Mouse (Mus musculus) liver, embryonic 12.5 days (tissue): ENCODE measurements around the gene Ncor2. TPM values are rescaled to one million over a fixed set of nuclear protein-coding genes. Genes with fewer than 3 reads are reported as not detected.

ENCODE experiments used
- ATAC-seq: fragments of 200-750 bp; cut with Nextera tagmentation; 2 replicates; pipeline ENCODE4 v1.8.0; 2017; ENCODE audit warnings: moderate number of reproducible peaks, mild to moderate bottlenecking, moderate library complexity
- H3K27ac ChIP-seq: fragments of 300-500 bp; sonication (generic); 2 replicates; pipeline ENCODE4 v1.5.1; 2016; ENCODE audit warnings: mild to moderate bottlenecking
- H3K27me3 ChIP-seq: fragments of 300-500 bp; sonication (generic); replicated peaks from 2 replicates; pipeline ENCODE4 v1.6.1; 2016; ENCODE audit warnings: mild to moderate bottlenecking, moderate library complexity
- H3K36me3 ChIP-seq: fragments of 300-500 bp; sonication (generic); 2 replicates; pipeline ENCODE4 v1.6.1; 2016; ENCODE audit warnings: mild to moderate bottlenecking, moderate library complexity
- H3K4me1 ChIP-seq: fragments of 300-500 bp; sonication (generic); 2 replicates; pipeline ENCODE4 v1.6.1; 2016
- H3K4me2 ChIP-seq: fragments of 300-500 bp; sonication (generic); 2 replicates; pipeline ENCODE4 v1.6.1; 2016; ENCODE audit warnings: mild to moderate bottlenecking, moderate library complexity
- H3K4me3 ChIP-seq: fragments of 300-500 bp; sonication (generic); 2 replicates; pipeline ENCODE4 v1.5.1; 2016; ENCODE audit warnings: mild to moderate bottlenecking, moderate library complexity
- H3K9ac ChIP-seq: fragments of 300-500 bp; sonication (generic); 2 replicates; pipeline ENCODE4 v1.6.1; 2016; ENCODE audit warnings: mild to moderate bottlenecking, moderate library complexity
- H3K9me3 ChIP-seq: fragments of 300-500 bp; sonication (generic); replicated peaks from 2 replicates; pipeline ENCODE4 v1.6.1; 2016; ENCODE audit warnings: mild to moderate bottlenecking, moderate library complexity
- WGBS: fragments of 180-500 bp; shearing (Covaris S2); methylation state at CpG from one replicate; pipeline ENCODE4 v1.1.7; 2016; ENCODE audit not compliant: insufficient replicate concordance; 5-methylcytosine and 5-hydroxymethylcytosine counted together
- polyA plus RNA-seq: library from polyadenylated mRNA; unstranded; fragments of >200 nt; fragmentation: Nextera tagmentation; extraction: Ambion mirVana; gene quantifications from 2 replicates; pipeline ENCODE4 v1.2.1, GENCODE M21; 2016

Gene Ncor2
- 9.7 and 10.0 TPM in 2 replicates for polyA plus RNA-seq

DNA sequence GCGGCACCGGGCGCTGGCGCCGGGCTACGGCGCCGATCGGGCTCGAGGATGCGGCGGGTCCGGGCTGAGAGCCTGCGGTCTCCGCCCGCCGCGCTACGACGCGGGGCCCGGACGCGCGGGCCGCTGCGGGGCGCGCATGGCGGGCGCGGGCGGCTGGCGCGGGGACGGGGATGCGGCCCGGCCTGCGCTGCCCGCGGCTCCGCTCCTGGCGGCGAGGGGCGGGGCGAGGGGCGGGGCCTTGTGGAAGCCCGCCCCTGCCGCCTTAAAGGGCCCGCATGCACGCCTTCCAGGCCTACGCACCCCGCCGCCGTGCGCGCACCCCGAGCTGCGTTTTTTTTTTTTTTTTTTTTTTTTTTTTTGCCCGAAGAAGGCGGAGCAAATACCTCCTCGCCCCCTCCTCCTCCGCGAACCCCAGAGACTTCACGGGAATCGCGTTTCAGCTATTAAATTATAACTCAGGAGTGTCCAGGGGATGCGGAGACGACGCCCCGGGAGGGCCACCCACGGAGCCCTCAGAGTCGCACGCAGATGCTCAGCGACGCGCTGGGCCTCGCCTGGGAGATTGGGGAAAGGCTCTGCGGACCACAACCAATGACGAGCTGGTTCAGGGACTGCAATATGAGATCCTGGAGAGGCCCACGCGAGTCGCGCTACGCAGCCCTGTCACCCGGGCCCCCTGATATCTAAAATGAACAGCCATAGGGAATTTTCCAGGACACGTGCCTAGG lies at the start of gene Ncor2:
TSS of gene Ncor2 (minus strand) at position 213 of the 728 bp plus-strand sequence.
- Histone ChIP-seq H3K4me3 (peak within 1 kb of the TSS; percentile 81), H3K9me3 (no peaks in the 10 kb centered on the region), H3K4me1 (peaks cover 64% of the 10 kb centered on the region), H3K27ac (peak within 1 kb of the TSS; percentile 79), H3K27me3 (peaks cover 27% of the 10 kb centered on the region), H3K9ac (peak within 1 kb of the TSS; percentile 77), H3K4me2 (peak within 1 kb of the TSS; percentile 98), H3K36me3 (no peaks in the 10 kb centered on the region)
- peak; percentile 79 for ATAC-seq
- whole genome bisulfite sequencing = 2% methylated on average over 84 of the region's 87 CpGs

- no peaks in the 10 kb centered on the region; the same call in 1 of the 2 replicates for H3K9me3 ChIP-seq
- ATAC-seq = no peak
- no peak overlapping the region for H3K27ac ChIP-seq
- peaks cover 4% of the 10 kb centered on the region; the same call in 1 of the 2 replicates for H3K4me1 ChIP-seq
- H3K9ac ChIP-seq = no peak overlapping the region
- H3K27me3 ChIP-seq = no peaks in the 10 kb centered on the region
- H3K4me2 ChIP-seq = no peak overlapping the region
- no peaks in the 10 kb centered on the region for H3K36me3 ChIP-seq
- H3K4me3 ChIP-seq = no peak overlapping the region
- 87% methylated on average over 4 of the region's 4 CpGs for WGBS
Measured at GRCm38 (mm10) chr5:125227699-125228098, 48.7 kb upstream of the Ncor2 start.

DNA sequence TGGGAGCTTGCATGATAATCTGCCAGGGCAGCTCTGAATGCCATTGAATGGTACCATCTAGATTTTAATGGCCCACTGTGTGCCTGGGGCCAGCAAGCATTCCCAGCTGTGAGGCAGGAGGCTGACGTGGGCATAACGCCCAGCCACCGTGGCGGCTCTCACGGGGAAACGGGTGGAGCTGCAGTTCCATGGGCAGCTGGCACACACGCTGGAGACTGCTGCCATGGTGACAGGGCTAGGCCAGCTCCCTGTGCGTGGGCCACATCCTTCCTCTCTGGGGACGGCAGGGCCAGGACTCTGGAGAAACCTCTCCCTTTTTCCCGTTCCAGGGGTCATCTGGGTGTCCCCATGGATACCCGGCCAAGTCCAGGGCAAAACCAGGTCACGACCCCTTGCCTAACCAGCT lies 47.2 kb upstream of the Ncor2 start:
- no peaks in the 10 kb centered on the region for H3K36me3 ChIP-seq

DNA sequence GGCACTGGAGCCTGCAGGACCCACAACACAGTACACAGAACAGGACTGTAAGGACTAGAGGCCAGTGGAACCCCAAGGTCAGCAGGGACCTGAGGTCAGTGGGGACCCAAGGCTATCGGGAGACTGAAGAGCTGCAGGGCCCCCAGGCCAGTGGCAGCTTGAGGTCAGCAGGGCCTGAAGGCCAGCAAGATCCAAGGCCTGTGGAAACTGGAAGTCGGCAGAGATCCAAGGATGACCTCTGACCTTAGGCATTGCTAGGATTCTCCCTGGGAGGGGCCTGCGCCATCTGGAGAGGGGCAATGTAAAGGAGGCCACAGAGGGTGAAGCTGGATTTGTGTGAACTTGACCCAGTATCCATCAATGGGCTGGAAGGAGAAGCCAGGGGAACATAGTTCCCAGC lies 45.9 kb upstream of the Ncor2 start:
- Histone ChIP-seq H3K27me3 (0 out of 2 replicates have a peak, but pooled peaks cover 3% of the 10 kb centered on the region), H3K4me1 (peaks cover 7% of the 10 kb centered on the region; the same call in 1 of the 2 replicates), H3K27ac (no peak overlapping the region), H3K9ac (no peak overlapping the region), H3K4me3 (no peak overlapping the region), H3K9me3 (no peaks in the 10 kb centered on the region; the same call in 1 of the 2 replicates), H3K36me3 (no peaks in the 10 kb centered on the region), H3K4me2 (no peak overlapping the region)
- 56% methylated on average over 3 of the region's 3 CpGs for WGBS
- no peak for ATAC-seq

More for the DNA sequence above, 47.2 kb upstream of the Ncor2 start:
- WGBS = 72% methylated on average over 12 of the region's 12 CpGs
- Histone ChIP-seq H3K9me3 (no peaks in the 10 kb centered on the region; the same call in 1 of the 2 replicates), H3K9ac (no peak overlapping the region), H3K27me3 (0 out of 2 replicates have a peak, but pooled peaks cover 3% of the 10 kb centered on the region), H3K4me3 (no peak overlapping the region), H3K4me2 (no peak overlapping the region), H3K27ac (no peak overlapping the region), H3K4me1 (peaks cover 7% of the 10 kb centered on the region; the same call in 1 of the 2 replicates)
- ATAC-seq = no peak

- Histone ChIP-seq H3K9me3 (no peaks in the 10 kb centered on the region; the same call in 1 of the 2 replicates), H3K36me3 (no peaks in the 10 kb centered on the region), H3K27me3 (0 out of 2 replicates have a peak, but pooled peaks cover 3% of the 10 kb centered on the region), H3K4me2 (no peak overlapping the region), H3K9ac (no peak overlapping the region), H3K4me3 (no peak overlapping the region), H3K27ac (no peak overlapping the region), H3K4me1 (peaks cover 7% of the 10 kb centered on the region; the same call in 1 of the 2 replicates)
- ATAC-seq = no peak
- WGBS = 59% methylated on average over 5 of the region's 5 CpGs
Measured at GRCm38 (mm10) chr5:125223961-125224360, 44.9 kb upstream of the Ncor2 start.

DNA sequence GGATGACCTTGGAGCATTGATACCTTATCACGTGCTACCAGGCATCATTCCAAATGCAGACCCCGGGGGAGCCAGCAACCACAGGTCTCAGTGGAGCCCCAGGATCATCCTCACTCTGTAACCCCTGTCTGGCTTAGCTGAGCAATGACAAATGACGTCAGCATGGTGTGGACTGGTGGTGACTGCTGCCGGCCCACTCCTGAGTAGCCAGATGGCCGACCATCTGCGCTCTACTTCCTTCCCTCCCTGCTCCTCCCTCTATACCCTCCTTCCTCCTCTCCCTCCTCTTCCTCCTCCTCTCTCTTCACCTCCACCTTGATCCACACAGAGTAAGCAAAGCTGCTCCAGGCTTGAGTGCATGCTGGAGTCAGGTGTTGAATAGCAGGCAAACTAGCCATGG lies 43.7 kb upstream of the Ncor2 start:
- no peak overlapping the region for H3K9ac ChIP-seq
- H3K4me1 ChIP-seq = peaks cover 7% of the 10 kb centered on the region; the same call in 1 of the 2 replicates
- H3K27ac ChIP-seq = no peak overlapping the region
- no peak for ATAC-seq
- 0 out of 2 replicates have a peak, but pooled peaks cover 3% of the 10 kb centered on the region for H3K27me3 ChIP-seq
- H3K36me3 ChIP-seq = no peaks in the 10 kb centered on the region
- H3K9me3 ChIP-seq = no peaks in the 10 kb centered on the region; the same call in 1 of the 2 replicates
- H3K4me2 ChIP-seq = no peak overlapping the region
- 34% methylated on average over 6 of the region's 6 CpGs for WGBS
- H3K4me3 ChIP-seq = no peak overlapping the region

DNA sequence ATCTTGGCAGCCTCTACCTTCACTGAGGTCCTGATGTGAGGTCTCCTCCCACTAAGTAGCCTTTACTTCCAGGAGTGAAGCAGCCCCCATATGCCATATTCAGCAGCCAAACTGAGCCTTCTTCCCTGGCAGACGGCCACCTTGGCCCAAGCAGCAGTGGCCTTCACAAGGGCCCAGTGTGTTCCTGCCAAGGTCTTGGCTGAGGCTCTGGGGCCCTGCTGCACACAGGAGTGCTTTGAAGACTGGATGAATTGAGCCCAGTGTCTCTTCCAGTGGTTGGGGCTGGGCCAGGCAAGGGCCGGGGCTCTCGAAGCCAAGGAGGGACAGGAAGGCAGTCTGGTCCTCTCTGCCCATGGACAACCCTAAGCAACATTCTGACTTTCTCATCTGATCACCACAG lies 42.8 kb upstream of the Ncor2 start:
- Histone ChIP-seq H3K4me2 (no peak overlapping the region), H3K9me3 (no peaks in the 10 kb centered on the region), H3K4me3 (no peak overlapping the region), H3K27me3 (peaks cover 10% of the 10 kb centered on the region), H3K27ac (no peak overlapping the region), H3K36me3 (no peaks in the 10 kb centered on the region), H3K4me1 (peaks cover 7% of the 10 kb centered on the region; the same call in 1 of the 2 replicates), H3K9ac (no peak overlapping the region)
- ATAC-seq = no peak
- WGBS = 56% methylated on average over 3 of the region's 3 CpGs

GRCm38 (mm10) chr5:125217426-125218170 lies 38.6 kb upstream of the Ncor2 start:
- Histone ChIP-seq H3K4me3 (no peak overlapping the region), H3K4me2 (no peak overlapping the region), H3K27me3 (peaks cover 35% of the 10 kb centered on the region), H3K36me3 (no peaks in the 10 kb centered on the region), H3K9me3 (no peaks in the 10 kb centered on the region), H3K9ac (no peak overlapping the region), H3K27ac (no peak overlapping the region), H3K4me1 (peaks cover 14% of the 10 kb centered on the region; the same call in 1 of the 2 replicates)
- ATAC-seq = no peak
- WGBS = 67% methylated on average over 9 of the region's 9 CpGs

GRCm38 (mm10) chr5:125215930-125216459 lies 37.0 kb upstream of the Ncor2 start:
- H3K4me2 ChIP-seq = peak overlapping the region; percentile 43
- WGBS = 12% methylated on average over 24 of the region's 24 CpGs
- H3K36me3 ChIP-seq = no peaks in the 10 kb centered on the region
- no peaks in the 10 kb centered on the region for H3K9me3 ChIP-seq
- H3K27ac ChIP-seq = no peak overlapping the region
- H3K4me3 ChIP-seq = no peak overlapping the region
- no peak overlapping the region for H3K9ac ChIP-seq
- peaks cover 12% of the 10 kb centered on the region; the same call in 1 of the 2 replicates for H3K4me1 ChIP-seq
- peaks cover 39% of the 10 kb centered on the region for H3K27me3 ChIP-seq
- no peak for ATAC-seq

- Histone ChIP-seq H3K9me3 (no peaks in the 10 kb centered on the region), H3K27me3 (peaks cover 39% of the 10 kb centered on the region), H3K36me3 (no peaks in the 10 kb centered on the region), H3K27ac (no peak overlapping the region), H3K4me1 (peaks cover 12% of the 10 kb centered on the region; the same call in 1 of the 2 replicates), H3K9ac (no peak overlapping the region), H3K4me3 (no peak overlapping the region), H3K4me2 (peak overlapping the region; percentile 43)
- ATAC-seq = no peak
- WGBS = 26% methylated on average over 11 of the region's 11 CpGs
Measured at GRCm38 (mm10) chr5:125215346-125215929, 36.4 kb upstream of the Ncor2 start.

- peaks cover 12% of the 10 kb centered on the region; the same call in 1 of the 2 replicates for H3K4me1 ChIP-seq
- no peak overlapping the region for H3K27ac ChIP-seq
- WGBS = 59% methylated on average over 6 of the region's 6 CpGs
- H3K9me3 ChIP-seq = no peaks in the 10 kb centered on the region
- H3K27me3 ChIP-seq = peaks cover 39% of the 10 kb centered on the region
- H3K9ac ChIP-seq = no peak overlapping the region
- H3K36me3 ChIP-seq = no peaks in the 10 kb centered on the region
- ATAC-seq = no peak
- no peak overlapping the region for H3K4me3 ChIP-seq
- no peak overlapping the region for H3K4me2 ChIP-seq
Measured at GRCm38 (mm10) chr5:125214064-125214463, 35.0 kb upstream of the Ncor2 start.
